Mouse (Mus musculus): ENCODE data around the gene Fgd3. TPM values are rescaled to one million over a fixed set of nuclear protein-coding genes. Genes with fewer than 3 reads are reported as not detected.

Gene Fgd3
- polyA plus RNA-seq, 1 experiment = 0.59 TPM

- peaks cover 4% of the 10 kb centered on the region; the same call in 1 of the 2 replicates for H3K4me1 ChIP-seq (ENCODE audit: control insufficient read depth, insufficient read depth, insufficient read length, low read length)
- H3K4me3 ChIP-seq (ENCODE audit: insufficient read depth, low read depth, low read length) = no peak overlapping the region
- H3K27ac ChIP-seq (replicated peaks; ENCODE audit: low read depth, low read length) = peak overlapping the region; percentile 24; the same call in 1 of the 2 replicates
These were observed 67.4 kb downstream of the Fgd3 start for GRCm38 (mm10) chr13:49252746-49253145.

DNA sequence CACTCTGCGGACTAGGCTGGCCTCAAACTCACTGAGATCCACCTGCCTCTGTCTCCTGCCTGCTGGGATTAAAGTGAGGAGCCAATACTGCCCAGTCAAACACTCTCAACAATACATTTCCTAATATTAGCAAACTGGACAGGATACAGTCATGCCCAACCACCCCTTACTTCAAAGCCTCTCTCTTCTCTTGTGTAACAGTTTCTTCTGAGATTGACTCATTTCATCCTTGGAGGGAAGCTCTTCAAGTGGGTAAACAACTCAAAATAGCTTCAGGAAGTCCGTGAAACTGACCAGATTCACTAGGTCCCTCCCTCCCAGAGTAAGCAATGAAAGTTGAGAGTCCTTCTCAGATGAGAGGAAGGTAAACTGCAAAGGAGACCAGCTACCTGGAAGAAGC is 68.0 kb downstream of the Fgd3 start:
- peaks cover 4% of the 10 kb centered on the region; the same call in 1 of the 2 replicates for H3K4me1 ChIP-seq (ENCODE audit: control insufficient read depth, insufficient read depth, insufficient read length, low read length)
- no peak overlapping the region for H3K4me3 ChIP-seq (ENCODE audit: insufficient read depth, low read depth, low read length)
- H3K27ac ChIP-seq (replicated peaks; ENCODE audit: low read depth, low read length) = peak overlapping the region; percentile 24; the same call in 1 of the 2 replicates

GRCm38 (mm10) chr13:49250716-49251517 is 69.2 kb downstream of the Fgd3 start:
- no peak overlapping the region for H3K4me3 ChIP-seq (ENCODE audit: insufficient read depth, low read depth, low read length)
- peaks cover 4% of the 10 kb centered on the region; the same call in 1 of the 2 replicates for H3K4me1 ChIP-seq (ENCODE audit: control insufficient read depth, insufficient read depth, insufficient read length, low read length)
- H3K27ac ChIP-seq (replicated peaks; ENCODE audit: low read depth, low read length) = no peak overlapping the region

DNA sequence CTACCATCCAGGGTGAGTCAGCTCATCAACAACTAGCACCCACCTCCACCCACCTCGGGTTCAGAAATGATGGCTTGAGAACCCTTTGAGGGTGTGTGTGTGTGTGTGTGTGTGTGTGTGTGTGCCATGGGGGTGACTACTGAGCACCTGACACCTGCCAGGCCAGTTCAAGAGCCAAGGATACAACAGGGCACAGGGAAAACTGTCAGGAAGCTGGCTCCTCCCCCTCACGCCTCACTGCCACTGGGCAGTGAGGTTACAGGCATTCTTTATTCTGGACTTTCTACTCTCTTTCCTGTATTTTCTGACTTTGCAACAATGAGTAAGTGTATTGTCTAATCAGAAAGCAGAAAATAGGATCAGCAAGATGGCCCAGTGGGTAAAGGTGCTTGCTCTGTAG is 70.5 kb downstream of the Fgd3 start:
- Histone ChIP-seq H3K27ac (replicated peaks; ENCODE audit: low read depth, low read length) (no peak overlapping the region), H3K4me1 (ENCODE audit: control insufficient read depth, insufficient read depth, insufficient read length, low read length) (peaks cover 4% of the 10 kb centered on the region; the same call in 1 of the 2 replicates), H3K4me3 (ENCODE audit: insufficient read depth, low read depth, low read length) (no peak overlapping the region)

DNA sequence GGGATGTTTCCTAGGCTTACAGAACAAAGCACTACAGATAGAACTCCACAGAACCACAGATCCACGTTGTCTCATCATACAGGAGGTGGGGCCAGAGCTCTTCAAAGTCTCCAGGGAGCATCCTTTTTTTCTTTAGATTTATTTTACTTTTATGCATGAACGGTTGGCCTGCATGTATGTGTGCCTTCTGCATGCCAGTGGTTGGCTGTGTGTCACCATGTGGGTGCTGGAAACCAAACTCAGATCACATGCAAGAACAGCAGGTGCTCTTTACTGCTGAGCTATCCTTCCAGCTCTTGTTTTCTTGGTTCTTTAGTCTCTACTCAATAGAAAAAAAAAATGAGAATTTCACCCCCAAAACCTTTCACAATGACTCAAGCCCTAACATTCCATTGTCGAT is 71.2 kb downstream of the Fgd3 start:
- H3K4me3 ChIP-seq (ENCODE audit: insufficient read depth, low read depth, low read length) = no peak overlapping the region
- no peak overlapping the region for H3K27ac ChIP-seq (replicated peaks; ENCODE audit: low read depth, low read length)
- H3K4me1 ChIP-seq (ENCODE audit: control insufficient read depth, insufficient read depth, insufficient read length, low read length) = peaks cover 4% of the 10 kb centered on the region; the same call in 1 of the 2 replicates

- no peak within 1 kb of the TSS for H3K27ac ChIP-seq (replicated peaks; ENCODE audit: low read depth, low read length)
- peaks cover 4% of the 10 kb centered on the region; the same call in 1 of the 2 replicates for H3K4me1 ChIP-seq (ENCODE audit: control insufficient read depth, insufficient read depth, insufficient read length, low read length)
- peak within 1 kb of the TSS; percentile 54 for H3K4me3 ChIP-seq (ENCODE audit: insufficient read depth, low read depth, low read length)
These were observed 71.6 kb downstream of the Fgd3 start, which contains the start of gene Susd3 for GRCm38 (mm10) chr13:49248467-49248862. Susd3 (minus strand) TSS chr13:49248706.

- H3K27ac ChIP-seq (replicated peaks; ENCODE audit: low read depth, low read length) = no peak overlapping the region
- H3K4me1 ChIP-seq (ENCODE audit: control insufficient read depth, insufficient read depth, insufficient read length, low read length) = peaks cover 4% of the 10 kb centered on the region; the same call in 1 of the 2 replicates
- peak overlapping the region; percentile 54 for H3K4me3 ChIP-seq (ENCODE audit: insufficient read depth, low read depth, low read length)
These were observed 72.2 kb downstream of the Fgd3 start for GRCm38 (mm10) chr13:49247740-49248466.

DNA sequence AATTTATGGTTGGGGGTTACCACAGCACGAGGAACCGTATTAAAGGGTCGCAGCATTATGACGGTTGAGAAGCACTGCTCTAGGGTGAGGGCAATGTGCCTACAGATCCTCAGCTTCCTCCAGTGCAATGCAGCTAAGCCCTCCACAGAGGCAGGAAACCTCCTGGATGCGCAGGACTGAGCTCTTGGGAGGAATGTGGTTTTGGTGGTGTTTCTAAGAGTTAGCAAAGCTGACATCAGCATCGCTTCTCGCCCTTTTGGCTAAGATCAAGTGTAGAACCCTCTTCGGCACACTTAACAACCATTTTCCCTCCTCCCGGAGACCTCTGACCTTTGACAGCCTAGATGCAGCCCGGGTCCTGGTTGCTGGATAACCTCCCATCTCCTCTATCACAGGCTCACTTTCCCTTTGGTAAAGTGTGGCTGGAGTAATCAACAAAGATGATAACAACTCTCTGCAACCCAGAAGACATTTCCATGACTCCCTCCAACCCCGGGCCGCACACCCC is 72.8 kb downstream of the Fgd3 start:
- Histone ChIP-seq H3K4me3 (ENCODE audit: insufficient read depth, low read depth, low read length) (peak overlapping the region; percentile 54), H3K27ac (replicated peaks; ENCODE audit: low read depth, low read length) (no peak overlapping the region), H3K4me1 (ENCODE audit: control insufficient read depth, insufficient read depth, insufficient read length, low read length) (peaks cover 4% of the 10 kb centered on the region; the same call in 1 of the 2 replicates)

GRCm38 (mm10) chr13:49246626-49247025 is 73.5 kb downstream of the Fgd3 start:
- H3K4me1 ChIP-seq (ENCODE audit: control insufficient read depth, insufficient read depth, insufficient read length, low read length) = peaks cover 4% of the 10 kb centered on the region; the same call in 1 of the 2 replicates
- H3K4me3 ChIP-seq (ENCODE audit: insufficient read depth, low read depth, low read length) = no peak overlapping the region
- H3K27ac ChIP-seq (replicated peaks; ENCODE audit: low read depth, low read length) = no peak overlapping the region

DNA sequence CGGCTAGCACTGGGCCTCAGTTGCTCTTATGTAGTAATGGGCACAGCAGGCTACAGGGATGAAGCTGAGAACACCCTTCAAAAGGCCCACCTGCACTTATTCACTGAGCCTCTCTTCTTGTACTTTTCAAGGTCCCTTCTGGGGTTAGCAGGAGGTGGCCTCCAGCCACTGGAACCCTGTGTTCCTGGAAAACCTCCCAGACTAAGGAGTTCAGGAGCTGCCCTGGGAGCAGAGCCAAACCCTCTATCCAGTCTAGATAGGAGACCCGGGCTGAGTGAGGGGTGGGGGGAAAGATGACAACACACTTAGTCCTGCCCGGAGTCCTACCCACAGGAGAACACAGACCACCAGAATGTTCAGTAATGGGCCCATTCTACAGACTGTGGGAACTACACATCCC is 74.1 kb downstream of the Fgd3 start:
- H3K4me3 ChIP-seq (ENCODE audit: insufficient read depth, low read depth, low read length) = no peak overlapping the region
- H3K4me1 ChIP-seq (ENCODE audit: control insufficient read depth, insufficient read depth, insufficient read length, low read length) = peaks cover 4% of the 10 kb centered on the region; the same call in 1 of the 2 replicates
- no peak overlapping the region for H3K27ac ChIP-seq (replicated peaks; ENCODE audit: low read depth, low read length)

DNA sequence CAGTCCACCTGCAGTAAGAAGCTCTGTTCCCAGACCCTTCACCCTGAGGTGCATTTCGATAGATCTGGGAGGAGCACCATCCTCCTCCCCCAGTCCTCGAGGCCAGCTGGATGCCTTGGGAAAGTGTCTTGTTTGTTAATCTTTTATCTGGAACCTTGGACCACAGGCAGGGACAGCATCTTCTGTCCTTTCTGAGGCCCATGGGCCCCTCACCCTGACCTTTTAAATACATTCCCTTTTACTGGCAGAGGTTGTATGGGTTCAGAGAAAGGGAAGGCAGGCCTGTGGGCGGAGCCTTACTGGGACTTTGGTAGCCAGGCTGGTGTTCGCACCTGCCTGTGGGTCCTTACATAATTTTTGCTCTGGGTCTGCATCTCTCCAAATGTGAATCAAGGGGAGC is 74.9 kb downstream of the Fgd3 start:
- Histone ChIP-seq H3K4me3 (ENCODE audit: insufficient read depth, low read depth, low read length) (no peak overlapping the region), H3K4me1 (ENCODE audit: control insufficient read depth, insufficient read depth, insufficient read length, low read length) (peaks cover 4% of the 10 kb centered on the region; the same call in 1 of the 2 replicates), H3K27ac (replicated peaks; ENCODE audit: low read depth, low read length) (no peak overlapping the region)

- Histone ChIP-seq H3K4me1 (ENCODE audit: control insufficient read depth, insufficient read depth, insufficient read length, low read length) (peaks cover 4% of the 10 kb centered on the region; the same call in 1 of the 2 replicates), H3K27ac (replicated peaks; ENCODE audit: low read depth, low read length) (0 out of 2 replicates have a peak overlapping the region, but pooled peaks have one; percentile 28), H3K4me3 (ENCODE audit: insufficient read depth, low read depth, low read length) (no peak overlapping the region)
These were observed 76.6 kb downstream of the Fgd3 start for GRCm38 (mm10) chr13:49243492-49243891.

DNA sequence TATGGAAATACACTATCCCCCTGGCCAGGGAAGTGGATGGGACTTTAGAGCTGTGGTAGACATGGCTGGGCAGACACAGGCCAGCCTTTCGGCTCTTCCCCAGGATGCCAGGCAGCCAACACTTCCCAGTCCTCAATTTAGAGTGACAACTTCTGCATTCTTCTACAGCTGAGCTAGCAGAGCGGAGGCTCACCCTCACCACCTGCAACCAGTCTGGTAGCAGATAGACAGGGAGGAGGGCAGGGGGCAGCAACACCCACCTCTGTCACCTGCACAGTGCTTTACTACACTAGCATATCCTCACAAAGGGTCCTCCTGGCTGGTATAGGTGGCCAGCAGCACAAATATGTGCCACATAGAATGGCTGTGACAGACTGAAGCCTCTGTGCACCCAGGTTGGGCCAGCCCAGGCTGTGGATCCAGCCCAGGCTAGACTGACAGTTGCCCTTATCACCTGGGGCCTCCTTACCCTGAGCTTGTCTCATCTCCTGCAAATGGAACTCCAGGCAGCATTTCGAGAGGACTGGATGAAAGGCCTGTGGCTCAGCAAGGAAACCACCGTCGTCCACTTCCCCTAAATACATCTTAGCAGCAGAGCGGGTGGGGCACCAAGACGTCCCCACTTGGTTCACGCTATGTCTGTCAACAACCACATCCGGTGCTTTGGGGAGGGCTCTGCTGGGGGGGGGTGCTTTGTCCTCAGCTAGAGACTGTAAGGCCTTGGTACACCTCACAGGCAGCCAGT is 77.6 kb downstream of the Fgd3 start:
- H3K4me3 ChIP-seq (ENCODE audit: insufficient read depth, low read depth, low read length) = 0 out of 2 replicates have a peak overlapping the region, but pooled peaks have one; percentile 5
- peak overlapping the region; percentile 80 for H3K27ac ChIP-seq (replicated peaks; ENCODE audit: low read depth, low read length)
- H3K4me1 ChIP-seq (ENCODE audit: control insufficient read depth, insufficient read depth, insufficient read length, low read length) = no peaks in the 10 kb centered on the region

GRCm38 (mm10) chr13:49238737-49239136 is 81.4 kb downstream of the Fgd3 start:
- Histone ChIP-seq H3K4me3 (ENCODE audit: insufficient read depth, low read depth, low read length) (no peak overlapping the region), H3K4me1 (ENCODE audit: control insufficient read depth, insufficient read depth, insufficient read length, low read length) (no peaks in the 10 kb centered on the region), H3K27ac (replicated peaks; ENCODE audit: low read depth, low read length) (no peak overlapping the region)
